Mouse (Mus musculus) liver, adult 2 months (tissue): ENCODE data around the gene Fbxl5. TPM values are rescaled to one million over a fixed set of nuclear protein-coding genes. Genes with fewer than 3 reads are reported as not detected.

Source experiments
- DNase-seq: peaks from one replicate; pipeline ENCODE4 v3.0.0-alpha.2; 2011; ENCODE audit warnings: low read depth, low spot score; ENCODE audit errors: extremely low read depth
- H3K27ac ChIP-seq: fragments of 200-500 bp; replicated peaks from 2 replicates; pipeline ENCODE4 v1.5.1; 2012; ENCODE audit warnings: low read depth, mild to moderate bottlenecking, control low read depth, inconsistent platforms, low read length; ENCODE audit not compliant: insufficient read depth
- H3K27me3 ChIP-seq: fragments of 200-500 bp; 2 replicates; pipeline ENCODE4 v1.6.1; 2012; ENCODE audit warnings: mild to moderate bottlenecking, moderate library complexity, low read length, inconsistent platforms; ENCODE audit not compliant: control insufficient read depth, insufficient read depth
- H3K36me3 ChIP-seq: fragments of 200-500 bp; 2 replicates; pipeline ENCODE4 v1.6.1; 2012; ENCODE audit warnings: low read length, inconsistent platforms; ENCODE audit not compliant: control insufficient read depth, insufficient read depth
- H3K4me1 ChIP-seq: fragments of 200-500 bp; 2 replicates; pipeline ENCODE4 v1.6.1; 2011; ENCODE audit warnings: low read length; ENCODE audit not compliant: control insufficient read depth, insufficient read depth
- H3K4me3 ChIP-seq: fragments of 200-500 bp; 2 replicates; pipeline ENCODE4 v1.5.1; 2011; ENCODE audit warnings: low read depth, mild to moderate bottlenecking, control low read depth, low read length, moderate library complexity; ENCODE audit not compliant: insufficient read depth
- H3K79me2 ChIP-seq: fragments of 200-500 bp; 2 replicates; pipeline ENCODE4 v1.6.1; 2012; ENCODE audit warnings: inconsistent platforms, mild to moderate bottlenecking, low read length, moderate library complexity; ENCODE audit not compliant: control insufficient read depth, insufficient read depth
- H3K9ac ChIP-seq: fragments of 200-500 bp; 2 replicates; pipeline ENCODE4 v1.6.1; 2012; ENCODE audit warnings: low read depth, mild to moderate bottlenecking, control low read depth, inconsistent platforms, low read length
- CTCF ChIP-seq: fragments of 200-500 bp; IDR thresholded peaks from 2 replicates; pipeline ENCODE4 v1.5.1; 2011; ENCODE audit warnings: low read depth, low read length, control low read depth
- POLR2A ChIP-seq: fragments of 200-500 bp; IDR thresholded peaks from 2 replicates; pipeline ENCODE4 v1.6.1; 2011; ENCODE audit warnings: low read length, control low read depth; ENCODE audit not compliant: insufficient read depth; ENCODE audit errors: extremely low read depth
- WGBS: fragments of 180-500 bp; shearing (Covaris S2); methylation state at CpG from one replicate; pipeline ENCODE4 v1.1.7; 2018; 5-methylcytosine and 5-hydroxymethylcytosine counted together
- polyA plus RNA-seq: library from polyadenylated mRNA; depleted of rRNA; stranded (reverse); fragments of >200 nt; gene quantifications from 2 replicates; pipeline ENCODE4 v1.2.3, GENCODE M21; 2012
- total RNA-seq: library from RNA; depleted of rRNA; stranded (reverse); fragments of >200 nt; gene quantifications from 2 replicates; pipeline ENCODE4 v1.2.3, GENCODE M21; 2014

The Fbxl5 gene
- total and polyA plus RNA-seq, 2 experiments: 17.4 to 41.8 TPM

- DNase-seq: no peak
- Histone ChIP-seq H3K27ac (no peak overlapping the region), H3K36me3 (no peaks in the 10 kb centered on the region), H3K79me2 (peaks cover 6% of the 10 kb centered on the region; the same call in 1 of the 2 replicates), H3K27me3 (no peaks in the 10 kb centered on the region), H3K4me3 (no peak overlapping the region), H3K9ac (no peak overlapping the region), H3K4me1 (peaks cover 4% of the 10 kb centered on the region)
- WGBS: 85% methylated on average over 3 of the region's 3 CpGs
- TF ChIP-seq CTCF (no peak), POLR2A (no peak)
These were observed 42.9 kb downstream of the Fbxl5 start for GRCm38 (mm10) chr5:43778583-43778982.

GRCm38 (mm10) chr5:43776993-43777392 is 44.4 kb downstream of the Fbxl5 start:
- Histone ChIP-seq H3K27me3 (no peaks in the 10 kb centered on the region), H3K9ac (no peak overlapping the region), H3K79me2 (peaks cover 6% of the 10 kb centered on the region; the same call in 1 of the 2 replicates), H3K4me1 (peaks cover 4% of the 10 kb centered on the region), H3K4me3 (no peak overlapping the region), H3K27ac (no peak overlapping the region), H3K36me3 (no peaks in the 10 kb centered on the region)
- WGBS: 60% methylated on average over 1 of the region's 1 CpGs
- TF ChIP-seq POLR2A (no peak), CTCF (no peak)
- no peak for DNase-seq

- no peaks in the 10 kb centered on the region for H3K27me3 ChIP-seq
- peaks cover 4% of the 10 kb centered on the region for H3K4me1 ChIP-seq
- no peak for DNase-seq
- H3K79me2 ChIP-seq: peaks cover 6% of the 10 kb centered on the region; the same call in 1 of the 2 replicates
- H3K27ac ChIP-seq: no peak overlapping the region
- no peak overlapping the region for H3K9ac ChIP-seq
- no peak overlapping the region for H3K4me3 ChIP-seq
- no peaks in the 10 kb centered on the region for H3K36me3 ChIP-seq
- no peak for TF ChIP-seq POLR2A
- TF ChIP-seq CTCF: no peak
These were observed 45.0 kb downstream of the Fbxl5 start for GRCm38 (mm10) chr5:43776407-43776806.

- TF ChIP-seq POLR2A (no peak), CTCF (no peak)
- no peak overlapping the region for H3K27ac ChIP-seq
- H3K4me1 ChIP-seq: no peaks in the 10 kb centered on the region; the same call in 1 of the 2 replicates
- H3K4me3 ChIP-seq: no peak overlapping the region
- H3K36me3 ChIP-seq: peaks cover 12% of the 10 kb centered on the region
- H3K27me3 ChIP-seq: no peaks in the 10 kb centered on the region
- H3K79me2 ChIP-seq: no peaks in the 10 kb centered on the region; the same call in 1 of the 2 replicates
- no peak for DNase-seq
- H3K9ac ChIP-seq: no peak overlapping the region
- WGBS: 89% methylated on average over 3 of the region's 3 CpGs
These were observed 49.9 kb downstream of the Fbxl5 start for GRCm38 (mm10) chr5:43771555-43771954.

GRCm38 (mm10) chr5:43770618-43771354 is 50.7 kb downstream of the Fbxl5 start:
- H3K27me3 ChIP-seq: no peaks in the 10 kb centered on the region
- DNase-seq: no peak
- WGBS: 86% methylated on average over 3 of the region's 3 CpGs
- TF ChIP-seq POLR2A: no peak
- no peak for TF ChIP-seq CTCF
- H3K4me1 ChIP-seq: no peaks in the 10 kb centered on the region; the same call in 1 of the 2 replicates
- H3K79me2 ChIP-seq: no peaks in the 10 kb centered on the region; the same call in 1 of the 2 replicates
- H3K4me3 ChIP-seq: no peak overlapping the region
- H3K27ac ChIP-seq: no peak overlapping the region
- H3K9ac ChIP-seq: no peak overlapping the region
- peaks cover 12% of the 10 kb centered on the region for H3K36me3 ChIP-seq

- Histone ChIP-seq H3K9ac (no peak overlapping the region), H3K36me3 (peaks cover 6% of the 10 kb centered on the region), H3K27me3 (no peaks in the 10 kb centered on the region), H3K4me1 (no peaks in the 10 kb centered on the region), H3K79me2 (no peaks in the 10 kb centered on the region), H3K27ac (no peak overlapping the region), H3K4me3 (no peak overlapping the region)
- WGBS: 92% methylated on average over 3 of the region's 3 CpGs
- TF ChIP-seq CTCF: 0 out of 2 replicates have a peak, but pooled peaks have one; percentile 18
- TF ChIP-seq POLR2A: no peak
- no peak for DNase-seq
These were observed 72.3 kb downstream of the Fbxl5 start for GRCm38 (mm10) chr5:43749092-43749491.
